Mouse (Mus musculus): ENCODE data around the gene Wtap. TPM values are rescaled to one million over a fixed set of nuclear protein-coding genes. Genes with fewer than 3 reads are reported as not detected.
"Not testable (repeated sequence)": the region's sequence is repeated elsewhere in the genome, so short reads cannot be mapped to it uniquely, and the experiment has no call there.

The Wtap gene
- polyA plus RNA-seq, 1 experiment from 2014 or later: 98.3 TPM

- ATAC-seq: no peak
- no peak overlapping the region for H3K4me3 ChIP-seq (ENCODE audit: low read length)
- no peaks in the 10 kb centered on the region for H3K4me1 ChIP-seq (ENCODE audit: control insufficient read depth, insufficient read depth, low read depth, low read length)
- no peaks in the 10 kb centered on the region for H3K9me3 ChIP-seq (ENCODE audit: control insufficient read depth, low read length)
- H3K9ac ChIP-seq (ENCODE audit: low read depth, low read length): no peak overlapping the region
- WGBS: 97% methylated on average over 6 of the region's 6 CpGs
- H3K36me3 ChIP-seq (ENCODE audit: control insufficient read depth, insufficient read depth, low read length): peaks cover 23% of the 10 kb centered on the region
- no peak overlapping the region for H3K27ac ChIP-seq (ENCODE audit: low read depth, low read length)
- H3K27me3 ChIP-seq (replicated peaks; ENCODE audit: control insufficient read depth, insufficient read depth, low read length): no peaks in the 10 kb centered on the region
- no peak overlapping the region for H3K4me2 ChIP-seq (ENCODE audit: low read length)
These were observed 51.4 kb downstream of the Wtap start for GRCm38 (mm10) chr17:12942459-12943162.

GRCm38 (mm10) chr17:12941543-12942260 lies 52.3 kb downstream of the Wtap start:
- Histone ChIP-seq H3K27me3 (replicated peaks; ENCODE audit: control insufficient read depth, insufficient read depth, low read length) (no peaks in the 10 kb centered on the region), H3K4me1 (ENCODE audit: control insufficient read depth, insufficient read depth, low read depth, low read length) (no peaks in the 10 kb centered on the region), H3K27ac (ENCODE audit: low read depth, low read length) (no peak overlapping the region), H3K4me2 (ENCODE audit: low read length) (no peak overlapping the region), H3K9me3 (ENCODE audit: control insufficient read depth, low read length) (no peaks in the 10 kb centered on the region), H3K4me3 (ENCODE audit: low read length) (no peak overlapping the region), H3K9ac (ENCODE audit: low read depth, low read length) (no peak overlapping the region), H3K36me3 (ENCODE audit: control insufficient read depth, insufficient read depth, low read length) (peaks cover 23% of the 10 kb centered on the region)
- no peak for ATAC-seq
- WGBS: 73% methylated on average over 8 of the region's 8 CpGs

DNA sequence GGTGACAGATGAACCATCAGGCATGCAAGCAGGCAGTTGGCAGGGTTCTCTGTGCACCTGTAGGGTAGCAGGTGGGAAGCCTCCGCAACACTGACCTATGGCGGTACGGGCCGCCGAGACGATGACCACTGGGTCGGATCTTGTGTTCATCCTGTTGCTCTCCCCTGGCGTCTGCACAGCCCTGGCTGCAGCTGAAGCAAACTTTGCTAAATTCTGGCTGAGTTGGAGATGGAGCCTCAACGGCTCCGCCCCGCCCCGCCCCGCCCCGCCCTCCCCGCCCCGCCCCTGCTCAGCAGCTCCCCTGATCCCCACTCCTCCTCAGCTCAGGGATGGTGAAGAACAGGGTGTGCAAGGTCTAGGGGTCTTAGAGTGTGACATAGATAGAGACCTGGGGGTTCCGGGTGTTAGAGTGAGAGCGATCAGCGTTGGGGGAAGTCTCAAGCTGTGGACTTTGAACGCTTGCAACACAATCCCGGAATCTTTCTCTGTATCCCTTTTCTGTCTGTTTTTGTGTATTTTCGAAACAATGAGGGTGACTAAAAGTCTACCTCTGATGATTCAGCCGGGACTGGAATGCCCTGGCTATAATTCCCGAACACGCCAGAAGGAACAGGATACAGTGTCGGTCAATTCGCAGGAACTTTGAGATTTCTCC lies 53.7 kb downstream of the Wtap start, which contains the start of gene Acat3:
Gene Acat3, minus strand, starts transcription at position 450 of the 655 bp plus-strand sequence.
- Histone ChIP-seq H3K4me1 (ENCODE audit: control insufficient read depth, insufficient read depth, low read depth, low read length) (no peaks in the 10 kb centered on the region), H3K9me3 (ENCODE audit: control insufficient read depth, low read length) (no peaks in the 10 kb centered on the region), H3K4me2 (ENCODE audit: low read length) (peak within 1 kb of the TSS; percentile 57), H3K27ac (ENCODE audit: low read depth, low read length) (no peak within 1 kb of the TSS), H3K27me3 (replicated peaks; ENCODE audit: control insufficient read depth, insufficient read depth, low read length) (no peaks in the 10 kb centered on the region), H3K36me3 (ENCODE audit: control insufficient read depth, insufficient read depth, low read length) (peaks cover 18% of the 10 kb centered on the region), H3K9ac (ENCODE audit: low read depth, low read length) (peak within 1 kb of the TSS; percentile 47; the same call in 1 of the 2 replicates), H3K4me3 (ENCODE audit: low read length) (peak within 1 kb of the TSS; percentile 11)
- peak; percentile 58 for ATAC-seq
- WGBS: 16% methylated on average over 27 of the region's 27 CpGs

DNA sequence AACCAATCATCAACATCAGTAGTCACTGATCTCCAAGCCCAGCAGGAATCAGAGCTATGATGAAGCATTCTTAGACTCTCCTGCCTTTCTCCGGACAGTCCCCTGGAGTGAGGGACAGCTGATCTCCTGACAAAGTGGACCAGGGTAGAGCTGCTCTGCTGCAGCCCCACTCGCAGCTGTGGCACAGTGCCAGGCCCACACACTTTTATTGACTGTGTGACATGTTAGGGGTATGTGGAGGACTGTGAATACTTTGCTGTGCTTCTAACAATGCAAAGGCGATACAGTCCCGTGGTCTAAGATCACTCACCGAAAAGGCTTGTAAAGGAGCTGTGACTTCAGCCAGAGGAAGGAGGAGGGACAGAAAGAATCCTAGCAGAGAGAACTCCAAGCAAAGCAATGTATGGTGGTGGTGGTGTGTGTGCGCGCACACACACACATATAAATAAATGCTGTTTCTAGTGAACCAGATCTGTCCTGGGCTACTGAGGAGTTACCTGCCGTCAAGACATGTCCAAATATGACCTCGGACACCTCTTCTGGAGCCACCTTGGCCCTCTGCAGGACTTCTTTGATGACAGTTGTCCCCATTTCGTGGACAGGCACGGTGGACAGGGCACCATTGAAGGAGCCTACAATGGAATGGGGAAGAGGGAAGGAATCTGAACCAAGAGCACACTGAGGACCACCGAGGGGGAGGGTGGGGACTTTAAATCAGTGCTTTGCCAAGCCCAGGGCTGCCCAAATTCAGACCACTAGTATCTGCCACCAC lies 54.4 kb downstream of the Wtap start:
- H3K9me3 ChIP-seq (ENCODE audit: control insufficient read depth, low read length); H3K27me3 ChIP-seq (replicated peaks; ENCODE audit: control insufficient read depth, insufficient read depth, low read length); H3K27ac ChIP-seq (ENCODE audit: low read depth, low read length); H3K4me1 ChIP-seq (ENCODE audit: control insufficient read depth, insufficient read depth, low read depth, low read length): not testable (repeated sequence)
- Histone ChIP-seq H3K4me2 (ENCODE audit: low read length) (peak overlapping the region; percentile 57), H3K4me3 (ENCODE audit: low read length) (peak overlapping the region; percentile 11), H3K9ac (ENCODE audit: low read depth, low read length) (peak overlapping the region; percentile 47; the same call in 1 of the 2 replicates), H3K36me3 (ENCODE audit: control insufficient read depth, insufficient read depth, low read length) (peaks cover 11% of the 10 kb centered on the region)
- ATAC-seq: peak; percentile 73
- WGBS: 30% methylated on average over 2 of the region's 12 CpGs

GRCm38 (mm10) chr17:12938077-12938476 lies 55.9 kb downstream of the Wtap start:
- no peaks in the 10 kb centered on the region for H3K4me1 ChIP-seq (ENCODE audit: control insufficient read depth, insufficient read depth, low read depth, low read length)
- no peak overlapping the region for H3K9ac ChIP-seq (ENCODE audit: low read depth, low read length)
- H3K9me3 ChIP-seq (ENCODE audit: control insufficient read depth, low read length): no peaks in the 10 kb centered on the region
- H3K27me3 ChIP-seq (replicated peaks; ENCODE audit: control insufficient read depth, insufficient read depth, low read length): no peaks in the 10 kb centered on the region
- H3K27ac ChIP-seq (ENCODE audit: low read depth, low read length): no peak overlapping the region
- no peak for ATAC-seq
- H3K4me3 ChIP-seq (ENCODE audit: low read length): no peak overlapping the region
- H3K36me3 ChIP-seq (ENCODE audit: control insufficient read depth, insufficient read depth, low read length): peaks cover 8% of the 10 kb centered on the region
- WGBS: 50% methylated on average over 2 of the region's 2 CpGs
- H3K4me2 ChIP-seq (ENCODE audit: low read length): no peak overlapping the region

DNA sequence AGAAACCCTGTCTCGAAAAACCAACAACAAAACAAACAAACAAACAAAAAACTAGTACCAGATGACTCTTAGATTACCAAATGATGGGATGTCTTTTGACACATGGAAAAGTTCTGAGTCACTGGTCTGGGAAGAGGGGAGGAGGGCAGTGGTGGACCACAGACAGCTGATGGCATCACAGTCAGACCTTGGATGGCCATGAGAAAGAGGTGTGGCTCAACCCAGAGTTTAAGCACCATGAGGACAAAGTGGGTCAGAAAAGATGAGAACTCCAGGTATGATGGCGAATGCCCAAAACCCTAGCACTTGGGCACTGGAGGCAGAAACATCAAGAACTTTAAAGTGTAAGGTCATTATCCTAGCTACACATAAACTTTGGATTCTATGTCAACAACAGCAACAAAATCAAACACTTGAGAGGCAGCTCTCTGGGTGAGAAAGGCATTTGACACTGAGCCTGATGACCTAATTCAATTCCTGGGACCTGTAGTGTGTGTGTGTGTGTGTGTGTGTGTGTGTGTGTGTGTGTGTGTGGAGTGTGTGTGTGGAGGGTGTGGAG lies 56.5 kb downstream of the Wtap start:
- Histone ChIP-seq H3K36me3 (ENCODE audit: control insufficient read depth, insufficient read depth, low read length) (peaks cover 2% of the 10 kb centered on the region), H3K9ac (ENCODE audit: low read depth, low read length) (no peak overlapping the region), H3K27ac (ENCODE audit: low read depth, low read length) (no peak overlapping the region), H3K4me1 (ENCODE audit: control insufficient read depth, insufficient read depth, low read depth, low read length) (no peaks in the 10 kb centered on the region), H3K9me3 (ENCODE audit: control insufficient read depth, low read length) (no peaks in the 10 kb centered on the region), H3K4me2 (ENCODE audit: low read length) (no peak overlapping the region), H3K27me3 (replicated peaks; ENCODE audit: control insufficient read depth, insufficient read depth, low read length) (no peaks in the 10 kb centered on the region), H3K4me3 (ENCODE audit: low read length) (no peak overlapping the region)
- WGBS: 79% methylated on average over 2 of the region's 2 CpGs
- ATAC-seq: no peak

DNA sequence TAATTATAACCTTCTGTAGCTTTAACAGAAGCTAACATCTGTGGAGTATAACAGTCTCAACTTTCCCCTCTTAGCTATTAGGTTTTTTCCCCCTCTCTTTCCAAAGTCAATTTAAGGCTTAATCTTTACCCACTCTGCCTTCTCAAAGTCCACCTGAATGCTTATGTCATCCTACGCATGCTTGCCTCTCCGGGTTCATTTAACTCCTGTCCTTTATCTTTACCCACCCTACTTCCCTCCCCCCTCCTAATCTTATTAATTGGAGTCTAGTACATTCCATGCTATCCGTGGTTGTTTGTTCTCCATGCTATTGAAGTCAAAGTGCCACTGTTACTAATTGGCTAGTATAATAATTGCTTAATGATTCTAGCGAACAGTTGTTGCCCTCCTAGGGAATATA lies 58.2 kb downstream of the Wtap start:
- 70% methylated on average over 4 of the region's 4 CpGs for WGBS
- no peaks in the 10 kb centered on the region for H3K27me3 ChIP-seq (replicated peaks; ENCODE audit: control insufficient read depth, insufficient read depth, low read length)

GRCm38 (mm10) chr17:12931576-12931975 lies 62.4 kb downstream of the Wtap start:
- WGBS: 88% methylated on average over 5 of the region's 5 CpGs
- not testable (repeated sequence) for ATAC-seq; H3K27ac ChIP-seq (ENCODE audit: low read depth, low read length); H3K36me3 ChIP-seq (ENCODE audit: control insufficient read depth, insufficient read depth, low read length); H3K4me3 ChIP-seq (ENCODE audit: low read length); H3K27me3 ChIP-seq (replicated peaks; ENCODE audit: control insufficient read depth, insufficient read depth, low read length); H3K4me2 ChIP-seq (ENCODE audit: low read length); H3K4me1 ChIP-seq (ENCODE audit: control insufficient read depth, insufficient read depth, low read depth, low read length); H3K9me3 ChIP-seq (ENCODE audit: control insufficient read depth, low read length); H3K9ac ChIP-seq (ENCODE audit: low read depth, low read length)

More for the DNA sequence above, 58.2 kb downstream of the Wtap start:
- no peak for ATAC-seq
- Histone ChIP-seq H3K9me3 (ENCODE audit: control insufficient read depth, low read length) (no peaks in the 10 kb centered on the region), H3K4me3 (ENCODE audit: low read length) (no peak overlapping the region), H3K27ac (ENCODE audit: low read depth, low read length) (no peak overlapping the region), H3K4me1 (ENCODE audit: control insufficient read depth, insufficient read depth, low read depth, low read length) (no peaks in the 10 kb centered on the region), H3K4me2 (ENCODE audit: low read length) (no peak overlapping the region), H3K36me3 (ENCODE audit: control insufficient read depth, insufficient read depth, low read length) (no peaks in the 10 kb centered on the region), H3K9ac (ENCODE audit: low read depth, low read length) (no peak overlapping the region)
